Mouse (Mus musculus): Measurements from ENCODE around the gene Kpna7.

- TF ChIP-seq USF1 (IDR thresholded peaks at IDR 0.05; ENCODE audit: low read depth): no peak
- TF ChIP-seq E2F4 (IDR thresholded peaks at IDR 0.05; ENCODE audit: insufficient read depth): no peak
- no peak for TF ChIP-seq MYOG (IDR thresholded peaks at IDR 0.05; ENCODE audit: control insufficient read depth in 1 of 3, insufficient read depth in 1 of 3, insufficient read length in 2 of 3, low read depth in 2 of 3)
- TF ChIP-seq POLR2A (IDR thresholded peaks at IDR 0.05; ENCODE audit: insufficient read length, low read depth): no peak
- no peak for TF ChIP-seq CEBPB (IDR thresholded peaks at IDR 0.05; ENCODE audit: insufficient read depth, poor library complexity, severe bottlenecking)
- no peak for TF ChIP-seq MYOD1 (IDR thresholded peaks at IDR 0.05; ENCODE audit: control insufficient read depth in 1 of 3, insufficient read length in 2 of 3, low read depth in 2 of 3)
Measured at GRCm38 (mm10) chr5:145075081-145075480, 8.7 kb downstream of the Kpna7 start.
